ENCODE assay signal across 8 mouse cellular contexts in genomic region chr8:45999138-45999783, GRCm38 (mm10). TPM values are rescaled to one million over a fixed set of nuclear protein-coding genes. Genes with fewer than 3 reads are reported as not detected.
DNase-seq lines count a peak whose midpoint lies in the region; ATAC-seq and TF ChIP-seq lines count a peak whose summit lies in the region.

Gene Lrp2bp, plus strand, starts transcription at chr8:45999303.

- H3K4me3 ChIP-seq in forebrain, embryonic 16.5 days (replicated peaks; ENCODE audit: low read length): peak within 1 kb of the TSS; percentile 65
- H3K4me3 ChIP-seq in kidney, postnatal 0 days (replicated peaks; ENCODE audit: low read depth, low read length): peak within 1 kb of the TSS; percentile 58

- peak within 1 kb of the TSS; percentile 76 for H3K4me2 ChIP-seq in forebrain, embryonic 16.5 days (ENCODE audit: low read length)
- H3K4me2 ChIP-seq in kidney, postnatal 0 days (ENCODE audit: low read length): peak within 1 kb of the TSS; percentile 90

- no peaks in the 10 kb centered on the region for H3K27me3 ChIP-seq in forebrain, embryonic 16.5 days (replicated peaks; ENCODE audit: control insufficient read depth, insufficient read depth, low read length)
- no peaks in the 10 kb centered on the region for H3K27me3 ChIP-seq in kidney, postnatal 0 days (ENCODE audit: insufficient read depth, low read length)

- H3K9ac ChIP-seq in forebrain, embryonic 16.5 days (replicated peaks; ENCODE audit: low read depth, low read length): peak within 1 kb of the TSS; percentile 90
- peak within 1 kb of the TSS; percentile 70 for H3K9ac ChIP-seq in kidney, postnatal 0 days (ENCODE audit: low read depth, low read length)

- H3K9me3 ChIP-seq in forebrain, embryonic 16.5 days (ENCODE audit: control insufficient read depth, low read length): no peaks in the 10 kb centered on the region
- H3K9me3 ChIP-seq in kidney, postnatal 0 days (replicated peaks; ENCODE audit: low read length): no peaks in the 10 kb centered on the region

- no peak for TF ChIP-seq CTCF in kidney, postnatal 0 days (IDR thresholded peaks at IDR 0.05; ENCODE audit: low read depth)

- peak within 1 kb of the TSS; percentile 97 for H3K27ac ChIP-seq in forebrain, embryonic 16.5 days (ENCODE audit: low read length)
- peak within 1 kb of the TSS; percentile 93 for H3K27ac ChIP-seq in kidney, postnatal 0 days

- 3% methylated on average over 22 of the region's 22 CpGs for WGBS in forebrain, embryonic 16.5 days
- WGBS in kidney, postnatal 0 days: 1% methylated on average over 22 of the region's 22 CpGs

- no peak for ATAC-seq in forebrain, embryonic 16.5 days
- 0 out of 2 replicates have a peak, but pooled peaks have one; percentile 18 for ATAC-seq in kidney, postnatal 0 days (replicated peaks; ENCODE audit: low FRiP score, low read depth)

- peaks cover 15% of the 10 kb centered on the region for H3K36me3 ChIP-seq in forebrain, embryonic 16.5 days (ENCODE audit: control insufficient read depth, insufficient read depth)
- H3K36me3 ChIP-seq in kidney, postnatal 0 days (ENCODE audit: insufficient read depth, low read length): 0 out of 2 replicates have a peak, but pooled peaks cover 5% of the 10 kb centered on the region

- peaks cover 4% of the 10 kb centered on the region for H3K4me1 ChIP-seq in forebrain, embryonic 16.5 days (replicated peaks; ENCODE audit: control insufficient read depth, insufficient read depth, low read length)
- 0 out of 2 replicates have a peak, but pooled peaks cover 3% of the 10 kb centered on the region for H3K4me1 ChIP-seq in kidney, postnatal 0 days (replicated peaks; ENCODE audit: insufficient read depth, low read length)

- DNase-seq in layer of hippocampus, postnatal 14 days (ENCODE audit: low spot score in 2 of 2): peak; percentile 22 to 25
- no peak for DNase-seq in layer of hippocampus, postnatal 36 days
- DNase-seq in T-cell, adult 2 months (ENCODE audit: low spot score): peak; percentile 8
- DNase-seq in kidney, postnatal 0 days (ENCODE audit: low spot score): peak; percentile 44
- peak; percentile 41 for DNase-seq in lung, postnatal 25 days (ENCODE audit: low spot score)
- peak; percentile 48 for DNase-seq in testis, postnatal 10 days (ENCODE audit: low spot score)
- no peak for DNase-seq in frontal cortex, postnatal 10 days (ENCODE audit: low spot score in 2 of 2)

RNA-seq across cellular contexts. Expression of gene Lrp2bp, which starts in this region (rescaled TPM):
- under 1 TPM; 0.26 to 0.48 TPM for total RNA-seq in layer of hippocampus, postnatal 14 days (2021)
- under 1 TPM; 0.42 to 0.53 TPM for total RNA-seq in layer of hippocampus, postnatal 36 days (2021)
- polyA plus RNA-seq in forebrain, embryonic 16.5 days (2015; fragmentation: Nextera tagmentation; extraction: Ambion mirVana): 0.24 and 0.72 TPM in 2 replicates
- 0.45 and 0.66 TPM in 2 replicates for polyA plus RNA-seq in kidney, postnatal 0 days (2015; fragmentation: Nextera tagmentation; extraction: Ambion mirVana)

Comparison
In these comparisons a context has a peak if more than half of its experiments do, and no peak if none do; other contexts are left out.
1. Peak in DNase-seq in layer of hippocampus, postnatal 14 days; RNA of the gene not detected or under 1 TPM.
2. Peak in DNase-seq, ATAC-seq, H3K4me3 ChIP-seq, H3K27ac ChIP-seq, H3K9ac ChIP-seq and H3K4me2 ChIP-seq in kidney, postnatal 0 days; RNA of the gene not detected or under 1 TPM.
3. DNase-seq: peak in T-cell, adult 2 months (single experiment), lung, postnatal 25 days (single experiment) and testis, postnatal 10 days (single experiment); none in layer of hippocampus, postnatal 36 days (0 of 2) and frontal cortex, postnatal 10 days (0 of 2).